Mouse (Mus musculus): ENCODE results near the gene Rfpl4b.
"Not testable (repeated sequence)": the region's sequence is repeated elsewhere in the genome, so short reads cannot be mapped to it uniquely, and the experiment has no call there.

The Rfpl4b gene

GRCm38 (mm10) chr10:38821679-38822078, at the start of gene Rfpl4b:
TSS of gene Rfpl4b (minus strand) at chr10:38821779.
- no peak for DNase-seq (ENCODE audit: low spot score)

- no peak for DNase-seq (ENCODE audit: low spot score)
Observed at GRCm38 (mm10) chr10:38855186-38855585, 33.6 kb upstream of the Rfpl4b start.

GRCm38 (mm10) chr10:38850006-38850405, 28.4 kb upstream of the Rfpl4b start:
- not testable (repeated sequence) for DNase-seq (ENCODE audit: low spot score)

GRCm38 (mm10) chr10:38848884-38849499, 27.4 kb upstream of the Rfpl4b start:
- DNase-seq (ENCODE audit: low spot score) = peak; percentile 74

GRCm38 (mm10) chr10:38848231-38848630, 26.7 kb upstream of the Rfpl4b start:
- no peak for DNase-seq (ENCODE audit: low spot score)

- no peak for DNase-seq (ENCODE audit: low spot score)
Observed at GRCm38 (mm10) chr10:38823741-38824140, 2.2 kb upstream of the Rfpl4b start.

GRCm38 (mm10) chr10:38806056-38806455, 15.5 kb downstream of the Rfpl4b start:
- DNase-seq (ENCODE audit: low spot score) = peak; percentile 13

GRCm38 (mm10) chr10:38804047-38804446, 17.5 kb downstream of the Rfpl4b start:
- no peak for DNase-seq (ENCODE audit: low spot score)

- DNase-seq (ENCODE audit: low spot score) = no peak
Observed at GRCm38 (mm10) chr10:38803304-38803703, 18.3 kb downstream of the Rfpl4b start.

GRCm38 (mm10) chr10:38788612-38789011, 33.0 kb downstream of the Rfpl4b start:
- DNase-seq (ENCODE audit: low spot score) = no peak
